Mouse (Mus musculus): ENCODE measurements around the gene Vrk1.

The Vrk1 gene

DNA sequence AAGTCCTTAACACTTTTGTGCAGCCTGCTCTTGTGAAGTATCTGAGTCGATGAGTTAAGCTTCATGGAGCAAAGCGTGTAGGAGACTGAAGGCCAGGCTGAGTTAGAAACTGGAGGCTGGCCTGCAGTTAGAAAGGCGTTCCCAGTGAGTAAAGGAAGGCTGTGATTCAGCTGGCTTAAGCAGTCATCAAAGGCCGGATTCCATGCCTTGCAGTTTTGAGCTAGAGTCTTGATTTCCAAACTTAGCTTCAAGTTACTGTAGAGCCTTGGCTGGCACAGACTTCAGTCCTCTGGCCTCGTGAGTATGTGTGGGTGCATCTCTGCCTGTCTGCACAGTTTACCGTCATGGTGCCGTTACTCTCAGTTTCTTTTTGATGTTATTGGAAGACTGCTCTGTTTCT is 42.2 kb downstream of the Vrk1 start:
- DNase-seq (ENCODE audit: low read depth, low spot score): no peak

DNA sequence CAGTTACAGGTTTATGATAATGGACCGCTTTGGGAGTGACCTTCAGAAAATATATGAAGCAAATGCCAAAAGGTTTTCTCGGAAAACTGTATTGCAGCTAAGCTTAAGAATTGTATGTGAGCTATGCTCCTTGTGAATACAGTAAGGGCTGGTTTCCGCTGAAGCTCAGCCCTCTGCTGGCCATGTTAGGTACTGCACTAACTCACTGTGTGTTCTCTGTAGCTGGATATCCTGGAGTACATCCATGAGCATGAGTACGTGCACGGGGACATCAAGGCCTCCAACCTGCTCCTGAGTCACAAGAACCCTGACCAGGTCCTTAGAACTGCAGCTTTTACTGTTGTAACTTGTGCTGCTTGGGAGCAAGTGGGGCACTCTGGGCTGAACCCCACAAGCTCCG is 45.8 kb downstream of the Vrk1 start:
- peak; percentile 48 for DNase-seq (ENCODE audit: low read depth, low spot score)

DNA sequence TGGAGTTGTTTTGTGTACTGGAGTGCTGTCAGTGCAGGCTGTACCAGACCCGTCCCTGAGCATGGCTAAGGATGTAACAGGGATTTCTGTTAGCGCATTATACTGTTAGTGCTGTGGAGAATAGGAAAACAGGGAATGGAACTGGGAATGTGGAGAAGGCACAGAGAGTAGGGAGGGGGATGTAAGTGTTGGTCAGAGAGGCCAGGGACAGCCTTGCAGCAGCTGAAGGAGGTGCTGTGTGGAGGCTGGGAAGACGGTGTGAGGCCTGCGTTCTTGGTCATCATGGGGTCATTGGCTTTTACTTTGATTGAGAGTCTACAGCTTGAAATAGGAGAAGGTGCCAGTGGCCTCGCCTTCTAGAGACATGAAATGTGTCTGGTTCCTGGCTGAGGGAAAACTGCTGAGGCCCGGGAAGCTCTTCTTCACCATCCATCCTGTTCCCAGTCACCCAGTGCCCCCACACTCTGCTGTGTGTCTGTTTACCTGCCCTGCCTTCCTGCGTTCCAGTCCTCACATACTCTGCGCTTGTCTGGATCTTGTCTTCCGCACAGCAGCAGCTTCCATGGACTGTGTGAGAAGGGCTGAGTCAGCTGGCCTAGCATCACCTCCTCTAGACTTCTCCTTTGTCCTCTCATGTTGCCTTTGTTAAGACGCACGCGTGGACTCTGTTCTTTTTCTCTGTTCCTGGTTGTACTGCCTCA is 50.0 kb downstream of the Vrk1 start:
- DNase-seq (ENCODE audit: low read depth, low spot score): no peak

DNA sequence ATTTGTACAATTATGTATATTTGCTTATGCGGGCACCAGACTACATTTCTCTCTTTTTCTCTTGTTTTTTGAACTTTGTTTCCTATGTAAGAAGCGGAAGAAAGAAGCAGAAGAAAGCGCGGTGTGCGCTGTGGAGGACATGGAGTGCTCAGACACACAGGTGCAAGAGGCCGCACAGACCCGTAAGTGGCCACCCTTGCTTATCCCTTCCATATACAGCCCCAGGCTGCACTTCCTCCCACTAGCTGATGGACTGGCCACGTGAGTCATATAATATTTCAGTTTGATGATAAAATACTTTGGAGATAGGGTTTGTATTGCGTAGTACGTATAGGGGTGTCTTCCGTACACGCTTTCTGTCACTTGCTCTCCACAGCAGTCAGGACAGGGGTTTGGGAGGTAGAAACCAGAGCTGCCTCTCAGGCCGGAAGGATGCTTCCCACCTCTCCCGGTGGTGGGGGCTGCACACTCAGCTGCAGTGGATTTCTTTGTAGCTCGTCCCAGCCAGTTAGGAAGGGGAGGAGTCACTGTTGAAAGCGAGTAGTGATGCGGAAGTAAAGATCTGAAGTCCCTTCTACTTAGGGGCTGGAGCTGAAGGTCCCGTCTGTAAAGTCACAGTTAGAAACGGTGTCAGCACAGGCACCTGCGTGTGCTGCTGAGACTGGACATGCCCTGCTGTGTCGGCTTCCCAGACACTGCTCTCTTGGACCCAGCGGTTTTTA is 60.6 kb downstream of the Vrk1 start:
- no peak for DNase-seq (ENCODE audit: low read depth, low spot score)

DNA sequence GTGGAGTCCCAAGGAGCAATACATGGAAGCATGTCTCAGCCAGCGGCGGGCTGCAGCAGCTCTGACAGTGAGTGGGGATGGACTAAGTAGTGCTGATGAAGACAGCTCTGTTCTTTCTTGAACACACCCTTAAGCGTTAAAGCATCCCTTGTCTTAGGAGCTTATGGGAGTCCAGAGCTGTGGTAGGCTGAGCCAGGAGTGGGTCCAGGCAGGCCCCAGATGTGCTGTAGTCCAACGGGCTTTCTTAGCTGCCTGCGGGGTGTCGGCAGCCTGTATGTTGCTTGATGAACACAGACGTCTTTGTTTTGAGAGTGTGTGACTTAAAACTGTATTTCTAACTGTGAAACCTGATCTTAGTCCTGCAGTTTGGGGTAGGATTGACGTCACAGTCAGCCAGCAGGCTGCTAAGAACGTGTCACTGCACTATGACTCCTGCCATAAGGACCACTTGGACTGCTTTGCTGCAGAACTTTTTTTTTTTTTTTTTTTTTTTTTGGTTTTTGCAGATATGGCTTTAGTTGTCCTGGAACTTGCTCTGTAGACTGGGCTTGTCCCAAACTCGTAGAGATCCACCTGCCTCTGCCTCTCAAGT is 61.6 kb downstream of the Vrk1 start:
- no peak for DNase-seq (ENCODE audit: low read depth, low spot score)

DNA sequence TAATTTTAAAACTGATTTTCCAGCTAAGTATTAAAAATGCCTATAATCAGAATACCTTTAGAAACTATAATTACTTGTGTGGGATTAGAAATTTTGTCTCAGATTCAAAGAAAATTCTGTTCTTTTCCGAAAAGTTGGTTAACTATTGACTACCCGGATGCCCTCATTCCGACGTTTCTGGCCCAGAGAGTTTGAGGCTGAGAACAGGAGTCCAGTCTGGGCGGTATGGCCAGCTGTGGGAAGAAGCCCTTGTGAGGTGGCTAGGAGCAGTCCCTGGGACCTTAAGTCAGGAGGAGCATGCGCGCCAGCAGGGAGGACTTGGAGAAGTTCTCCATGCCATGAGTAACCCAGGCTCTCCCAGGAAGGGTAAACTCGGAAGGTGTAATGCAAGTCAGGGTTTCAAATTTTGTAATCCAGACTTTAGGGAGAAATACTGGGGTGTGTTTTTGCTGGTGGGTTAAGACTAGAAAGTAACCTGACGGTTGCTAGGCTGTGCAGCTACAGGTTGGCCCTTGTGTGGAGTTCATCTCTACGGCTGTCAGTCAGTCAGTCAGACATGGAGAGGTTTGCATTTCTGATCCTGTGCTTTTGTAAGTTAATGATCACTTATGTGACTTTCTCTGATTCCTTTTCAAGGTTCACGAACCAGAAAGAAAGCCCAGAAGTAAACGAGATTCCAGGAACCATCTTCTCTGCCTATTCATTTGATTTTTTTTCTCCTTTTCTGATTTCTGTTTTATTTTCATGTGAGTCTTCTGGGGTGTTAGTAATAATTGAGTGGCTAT is 64.5 kb downstream of the Vrk1 start:
- DNase-seq (ENCODE audit: low read depth, low spot score): no peak

DNA sequence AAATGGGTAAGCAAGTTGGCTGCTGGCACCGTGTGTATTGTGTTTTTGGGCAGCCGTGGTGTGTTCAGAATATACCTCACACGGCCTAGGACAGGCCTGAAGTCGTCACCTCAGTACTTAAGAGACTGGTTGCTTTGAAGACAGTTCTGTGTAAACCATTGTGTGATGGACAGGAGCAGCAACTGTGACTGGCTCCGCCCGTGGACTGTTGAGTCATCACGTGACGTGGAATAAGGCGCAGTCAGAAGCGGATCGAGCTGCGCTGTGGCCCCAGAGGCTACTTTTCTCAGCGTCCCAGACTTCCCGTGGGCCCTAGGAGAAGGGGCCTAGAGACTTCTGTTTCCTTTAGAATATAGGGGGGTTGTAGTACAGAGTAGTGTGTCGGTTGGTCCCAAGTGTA is 66.1 kb downstream of the Vrk1 start:
- no peak for DNase-seq (ENCODE audit: low read depth, low spot score)

DNA sequence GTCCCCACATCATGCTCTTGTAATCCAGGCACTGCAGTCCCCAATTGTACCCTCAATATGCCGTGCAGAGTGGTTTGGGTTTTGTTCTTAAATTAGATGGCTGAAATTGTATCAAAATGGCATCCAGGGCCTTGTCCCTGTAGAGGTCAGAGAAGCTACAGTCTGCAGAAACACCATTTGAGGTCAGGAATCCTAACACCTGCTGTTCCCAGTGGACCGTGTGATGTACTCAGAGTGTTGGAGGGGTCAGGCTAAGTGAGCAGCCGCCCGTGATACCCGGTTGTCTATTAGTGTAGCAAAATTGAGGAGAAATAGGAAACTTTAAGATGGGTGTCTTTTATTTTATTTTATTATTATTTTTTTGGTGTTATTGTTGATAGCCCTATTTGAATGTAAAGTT is 70.5 kb downstream of the Vrk1 start:
- DNase-seq (ENCODE audit: low read depth, low spot score): no peak

DNA sequence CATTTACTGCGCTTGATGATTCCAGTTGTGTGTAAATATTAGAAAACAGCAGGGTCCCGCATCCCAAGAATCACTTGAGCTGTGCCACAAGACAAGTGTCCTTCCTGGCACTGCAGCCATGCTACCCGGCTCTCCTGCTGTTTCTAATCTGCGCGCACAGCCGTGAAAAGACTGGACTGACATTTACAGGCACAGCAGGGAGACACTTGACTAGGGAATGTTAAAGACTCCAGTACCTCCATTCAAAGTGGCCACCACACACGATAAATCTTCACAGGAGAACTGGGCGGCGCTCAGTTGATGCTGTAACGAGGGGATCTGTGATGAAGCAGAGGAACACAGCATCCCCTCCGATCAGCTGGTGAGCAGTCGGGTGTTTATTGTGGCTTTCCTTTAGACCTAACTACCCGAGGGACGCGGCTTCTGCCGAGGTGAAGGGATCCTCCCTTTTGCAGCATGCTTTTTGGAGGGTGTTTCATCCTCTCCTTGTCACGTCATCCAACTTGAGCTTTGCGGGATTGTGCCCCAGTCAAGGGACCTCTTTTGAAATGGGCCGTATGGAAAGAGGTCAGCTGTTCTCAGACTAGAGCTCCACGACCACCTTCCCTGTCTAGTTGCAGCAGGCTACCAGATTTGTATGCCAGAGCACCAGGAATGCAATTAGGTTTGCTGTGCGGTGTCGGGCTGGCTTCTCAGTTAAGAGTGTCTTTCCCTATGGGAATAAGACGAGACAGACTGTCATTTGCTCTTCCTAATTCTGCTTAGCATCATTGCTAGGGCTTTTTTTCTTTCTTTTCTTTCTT is 71.1 kb downstream of the Vrk1 start:
- DNase-seq (ENCODE audit: low read depth, low spot score): no peak

DNA sequence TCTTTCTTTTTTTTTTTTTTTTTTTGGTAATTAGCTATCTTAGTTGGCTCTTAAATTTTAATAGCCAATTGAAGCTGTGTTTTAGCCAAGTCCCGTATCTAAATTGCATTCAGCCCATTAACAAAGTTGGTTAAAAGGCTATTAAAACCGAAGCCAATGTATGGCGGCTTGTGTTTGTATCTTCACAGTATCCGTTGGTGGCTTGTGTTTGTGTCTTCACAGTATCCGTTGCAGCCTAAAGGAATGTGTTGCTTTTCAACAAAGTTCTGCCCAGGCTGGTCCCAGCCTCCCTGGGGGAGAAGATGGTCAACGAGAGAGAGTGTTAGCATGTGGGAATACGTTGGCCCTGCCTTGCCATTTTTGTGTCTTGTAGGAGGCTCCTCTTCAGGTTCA is 71.7 kb downstream of the Vrk1 start:
- no peak for DNase-seq (ENCODE audit: low read depth, low spot score)

DNA sequence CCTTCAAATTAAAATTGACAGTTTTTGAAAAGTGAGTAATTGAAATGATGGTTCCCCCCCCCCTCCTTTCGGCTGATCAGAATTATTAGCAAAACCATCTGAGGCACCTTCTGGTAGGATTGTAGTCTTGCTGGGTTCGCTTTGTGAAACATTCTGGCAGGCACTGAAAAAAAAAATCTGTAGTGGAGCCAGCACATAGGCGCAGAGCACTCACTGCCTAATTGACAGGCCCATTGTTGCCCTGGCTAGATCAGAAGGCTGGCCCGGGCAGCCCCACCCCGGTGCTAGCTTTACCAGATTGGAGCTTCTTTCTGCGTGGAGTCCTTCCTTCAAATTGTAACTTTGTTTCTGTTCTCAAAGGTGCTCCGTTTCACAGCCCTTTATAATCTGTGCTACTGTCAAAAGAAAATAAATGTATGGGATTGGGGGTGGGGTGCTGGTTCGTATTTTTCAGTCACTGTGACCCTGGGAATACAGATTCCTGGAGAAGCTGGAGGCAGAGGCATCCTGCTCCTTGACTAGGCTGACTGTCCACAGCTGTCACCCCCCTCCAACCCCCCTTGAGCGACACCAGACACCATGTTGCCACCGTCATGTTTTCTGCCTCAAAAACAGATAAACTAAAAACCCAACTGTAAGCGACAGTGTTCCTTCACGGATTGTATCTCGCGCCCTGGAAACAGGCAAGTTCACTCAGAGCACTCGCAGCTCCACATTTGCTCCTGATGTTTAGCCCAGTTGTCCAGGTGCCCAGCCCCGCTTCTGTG is 72.3 kb downstream of the Vrk1 start:
- DNase-seq (ENCODE audit: low read depth, low spot score): no peak

DNA sequence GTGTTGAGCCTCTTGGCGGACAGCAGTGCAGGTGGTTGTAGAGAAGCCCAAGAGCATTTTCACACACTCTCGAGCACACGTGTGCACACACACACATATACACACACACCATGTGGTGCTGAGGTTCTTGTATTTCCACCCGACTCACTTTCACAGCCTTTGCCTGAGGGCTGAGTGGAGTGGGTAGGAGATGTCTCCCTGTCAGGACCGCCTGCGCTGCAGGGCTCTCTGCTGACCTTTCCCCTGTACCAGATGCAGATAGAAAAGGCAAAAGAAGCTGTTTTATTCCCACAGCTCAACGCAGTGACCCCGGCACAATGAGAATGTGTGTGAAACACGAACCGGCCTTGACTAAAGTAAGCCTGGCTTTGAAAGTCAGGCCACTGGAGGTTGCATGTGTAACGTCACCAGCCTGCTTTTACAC is 72.9 kb downstream of the Vrk1 start:
- no peak for DNase-seq (ENCODE audit: low read depth, low spot score)

DNA sequence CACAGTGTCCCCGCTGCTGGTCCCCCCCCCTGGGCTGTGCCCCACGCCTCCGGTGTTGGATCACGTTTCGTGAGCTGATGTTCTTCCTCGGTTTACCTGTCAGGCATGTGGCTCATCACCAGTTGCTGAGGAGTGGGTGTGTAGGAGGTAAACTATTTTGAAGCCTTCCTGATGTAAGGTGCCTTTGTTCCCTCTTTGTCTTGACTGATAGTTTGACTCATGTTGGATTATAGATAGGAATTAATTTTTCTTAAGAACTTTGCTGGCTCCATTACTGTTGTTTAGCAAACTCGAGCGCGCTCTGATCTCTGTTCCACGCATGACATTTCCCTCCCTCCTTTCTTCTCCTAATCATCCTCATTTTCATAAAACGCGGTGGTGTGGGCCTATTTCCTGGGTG is 74.1 kb downstream of the Vrk1 start:
- DNase-seq (ENCODE audit: low read depth, low spot score): no peak

DNA sequence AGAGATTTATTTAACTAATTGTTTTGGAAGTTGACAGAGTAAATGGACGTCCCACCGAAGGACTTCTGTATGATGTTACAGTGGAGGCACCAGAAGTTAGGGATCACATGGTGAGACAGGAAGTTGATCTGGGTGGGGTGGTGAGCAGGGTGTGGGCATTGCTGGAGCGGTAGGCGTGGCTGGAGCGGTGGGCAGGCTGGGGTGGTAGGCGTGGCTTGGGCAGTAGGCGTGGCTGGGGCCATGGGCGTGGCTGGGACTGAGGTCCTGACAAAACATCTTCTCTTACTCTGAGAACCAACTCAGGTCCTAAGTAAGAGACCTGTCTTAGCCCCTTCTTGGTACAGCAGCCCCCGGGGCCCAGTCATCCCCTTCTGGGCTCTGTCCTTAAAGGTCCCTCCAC is 84.8 kb downstream of the Vrk1 start:
- no peak for DNase-seq (ENCODE audit: low read depth, low spot score)

DNA sequence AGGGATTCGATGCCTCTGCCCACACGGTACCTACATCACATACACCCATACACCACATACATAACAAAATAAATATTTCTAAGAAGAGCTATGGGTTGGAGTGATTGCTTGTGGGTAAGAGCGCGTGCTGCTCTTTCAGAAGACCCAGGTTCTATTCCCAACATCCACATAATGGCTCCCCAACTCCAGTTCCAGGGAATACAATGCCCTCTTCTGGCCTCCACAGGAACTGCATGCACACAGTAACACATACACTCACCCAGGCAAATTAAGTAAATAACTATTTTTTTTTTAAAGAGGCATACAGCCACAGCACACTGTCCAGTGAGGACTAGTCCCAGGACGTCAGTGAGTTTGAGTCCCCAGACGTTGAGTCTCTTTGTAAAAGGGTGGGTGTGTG is 92.0 kb downstream of the Vrk1 start:
- DNase-seq (ENCODE audit: low read depth, low spot score): no peak

DNA sequence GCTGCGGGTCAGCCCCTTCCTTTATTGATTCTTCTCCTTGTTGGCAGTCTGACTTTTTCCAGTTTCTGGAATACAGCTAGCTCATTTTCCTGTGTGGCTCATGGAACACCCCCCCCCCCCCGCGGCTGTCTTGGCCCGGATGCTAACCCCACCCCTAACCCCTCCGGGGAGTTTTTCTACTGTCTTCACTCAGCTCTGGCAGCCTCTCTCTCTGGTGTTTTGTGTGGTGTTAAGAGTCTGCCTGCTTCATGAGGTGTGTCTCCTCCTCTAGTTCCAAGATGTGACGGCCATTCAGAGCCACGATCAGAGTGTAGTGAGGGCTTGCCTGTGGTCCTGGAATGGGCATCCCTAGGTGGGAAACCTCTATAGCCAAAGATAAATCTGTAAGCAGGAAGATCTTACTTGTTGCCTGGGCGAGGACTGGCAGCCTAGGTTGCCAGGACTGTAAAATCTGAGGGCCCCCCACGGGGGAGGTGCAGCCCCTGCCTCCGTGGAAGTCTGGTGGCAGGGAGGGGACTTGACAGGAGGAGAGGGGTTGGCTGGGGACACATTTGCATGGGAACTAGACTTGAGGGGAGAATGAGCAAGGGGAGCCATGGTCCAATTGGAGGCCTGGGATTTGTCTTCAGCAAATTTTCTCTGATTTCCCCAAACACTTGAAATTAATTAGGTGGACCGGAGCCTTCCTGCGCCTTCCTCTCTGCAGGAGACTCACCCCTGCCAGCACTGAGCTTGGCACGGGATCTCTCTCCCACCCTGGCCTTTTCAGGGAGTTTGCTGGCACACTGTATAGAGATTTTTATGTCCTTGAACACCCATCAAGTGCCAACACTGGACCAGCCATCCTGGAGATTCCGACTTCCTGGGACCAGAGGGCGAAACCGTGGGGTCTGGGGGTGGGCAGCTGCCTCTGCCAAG is 93.0 kb downstream of the Vrk1 start:
- DNase-seq (ENCODE audit: low read depth, low spot score): no peak

DNA sequence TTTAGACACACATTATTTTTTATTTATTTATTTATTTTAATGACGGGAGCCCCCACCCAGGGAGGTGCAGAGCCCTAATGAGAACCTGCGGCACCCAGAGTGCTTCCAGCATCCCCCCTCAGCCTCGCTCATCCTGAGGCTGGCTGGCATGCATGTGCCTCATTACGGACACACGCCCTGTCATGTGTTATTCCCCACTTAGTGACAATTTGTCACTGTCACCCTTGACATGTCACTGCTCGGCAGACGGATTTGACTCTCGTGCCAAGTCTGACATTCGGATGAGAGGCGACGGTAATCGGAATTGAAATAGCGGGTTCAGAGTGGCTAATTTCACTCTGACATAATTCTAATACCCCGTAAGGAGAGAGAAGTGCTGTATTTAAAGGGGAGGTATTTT is 97.2 kb downstream of the Vrk1 start:
- no peak for DNase-seq (ENCODE audit: low read depth, low spot score)

DNA sequence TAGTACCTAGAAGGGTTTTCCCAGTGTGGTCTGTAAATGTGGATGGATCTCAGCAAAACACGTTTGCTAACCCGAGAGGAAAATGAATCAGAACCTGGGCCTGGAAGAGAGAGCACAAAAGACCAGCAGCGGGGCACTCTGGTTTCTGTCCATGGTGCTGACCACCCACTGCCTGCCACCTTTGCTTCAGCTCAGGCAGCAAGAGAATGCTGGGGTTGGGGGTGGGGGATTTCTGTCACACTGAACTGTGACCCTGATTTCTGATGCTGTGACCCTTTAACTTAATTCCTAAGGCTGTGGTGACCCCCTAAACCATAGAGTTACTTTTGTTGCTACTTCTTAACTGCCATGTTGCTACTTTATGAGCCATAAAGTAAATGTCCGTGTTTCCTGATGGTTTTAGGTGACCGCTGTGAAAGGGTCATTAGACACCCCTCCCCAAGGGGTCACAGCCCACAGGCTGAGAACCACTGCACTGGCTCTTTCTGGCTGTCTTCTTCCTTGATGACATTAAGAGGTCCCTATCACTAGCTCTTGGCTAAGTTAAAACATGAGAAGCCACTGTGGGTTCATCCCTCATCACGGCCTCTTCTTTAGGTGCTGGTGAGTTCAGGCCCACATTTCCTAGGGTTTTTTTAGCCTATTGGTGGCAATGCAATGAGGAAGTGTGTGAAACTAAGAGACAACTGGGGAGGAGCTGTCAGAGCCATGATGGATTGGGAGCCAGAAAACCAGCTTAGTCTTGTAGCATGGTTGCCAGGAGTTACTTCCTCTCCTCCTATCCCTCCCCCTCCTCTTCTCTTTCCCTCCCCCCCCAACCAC is 105.3 kb downstream of the Vrk1 start:
- DNase-seq (ENCODE audit: low read depth, low spot score): no peak

DNA sequence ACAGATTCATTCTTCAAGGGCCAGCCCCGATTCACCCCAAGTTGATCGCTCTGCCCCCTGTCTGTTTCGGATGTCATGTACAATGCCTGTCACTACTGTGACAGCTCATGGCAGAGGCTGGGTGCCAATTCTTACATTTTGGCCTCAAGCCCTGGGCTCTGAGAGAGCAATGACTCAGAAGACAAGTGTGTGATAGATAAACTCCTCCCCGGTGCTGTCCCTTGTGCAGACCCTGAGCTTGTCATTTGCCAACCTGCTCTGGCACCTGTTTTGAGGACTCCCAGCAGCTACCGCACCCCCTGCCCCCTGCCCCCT is 105.8 kb downstream of the Vrk1 start:
- no peak for DNase-seq (ENCODE audit: low read depth, low spot score)

All from retina, postnatal 7 days (tissue).